Mouse (Mus musculus): ENCODE data around the gene Rnf135. TPM values are rescaled to one million over a fixed set of nuclear protein-coding genes. Genes with fewer than 3 reads are reported as not detected.
"Not testable (repeated sequence)": the region's sequence is repeated elsewhere in the genome, so short reads cannot be mapped to it uniquely, and the experiment has no call there.

Gene Rnf135
- total RNA-seq (2017): 7.3 and 13.8 TPM in 2 replicates

- peak; percentile 100 for ATAC-seq (replicated peaks in 1 of 2; ENCODE audit: insufficient read depth in 1 of 2, low FRiP score in 2 of 2, low TSS enrichment in 1 of 2, low read depth in 1 of 2, poor library complexity in 2 of 2, severe bottlenecking in 2 of 2)
Measured at GRCm38 (mm10) chr11:80183705-80184255, at the start of gene Rnf135. Gene Rnf135 (plus strand): TSS chr11:80183851.

GRCm38 (mm10) chr11:80134744-80135143 is 48.9 kb upstream of the Rnf135 start:
- no peak for ATAC-seq (replicated peaks in 1 of 2; ENCODE audit: insufficient read depth in 1 of 2, low FRiP score in 2 of 2, low TSS enrichment in 1 of 2, low read depth in 1 of 2, poor library complexity in 2 of 2, severe bottlenecking in 2 of 2)

- ATAC-seq (replicated peaks in 1 of 2; ENCODE audit: insufficient read depth in 1 of 2, low FRiP score in 2 of 2, low TSS enrichment in 1 of 2, low read depth in 1 of 2, poor library complexity in 2 of 2, severe bottlenecking in 2 of 2): no peak
Measured at GRCm38 (mm10) chr11:80135954-80136683, 47.5 kb upstream of the Rnf135 start.

GRCm38 (mm10) chr11:80136786-80137185 is 46.9 kb upstream of the Rnf135 start:
- ATAC-seq (replicated peaks in 1 of 2; ENCODE audit: insufficient read depth in 1 of 2, low FRiP score in 2 of 2, low TSS enrichment in 1 of 2, low read depth in 1 of 2, poor library complexity in 2 of 2, severe bottlenecking in 2 of 2): no peak

GRCm38 (mm10) chr11:80137773-80138172 is 45.9 kb upstream of the Rnf135 start:
- no peak for ATAC-seq (replicated peaks in 1 of 2; ENCODE audit: insufficient read depth in 1 of 2, low FRiP score in 2 of 2, low TSS enrichment in 1 of 2, low read depth in 1 of 2, poor library complexity in 2 of 2, severe bottlenecking in 2 of 2)

- peak; percentile 65 to 79 for ATAC-seq (replicated peaks in 1 of 2; ENCODE audit: insufficient read depth in 1 of 2, low FRiP score in 2 of 2, low TSS enrichment in 1 of 2, low read depth in 1 of 2, poor library complexity in 2 of 2, severe bottlenecking in 2 of 2)
Measured at GRCm38 (mm10) chr11:80141825-80142521, 41.7 kb upstream of the Rnf135 start, which contains the start of gene Tefm. Gene Tefm (minus strand): TSS chr11:80142175.

GRCm38 (mm10) chr11:80142872-80143271 is 40.8 kb upstream of the Rnf135 start:
- ATAC-seq (replicated peaks in 1 of 2; ENCODE audit: insufficient read depth in 1 of 2, low FRiP score in 2 of 2, low TSS enrichment in 1 of 2, low read depth in 1 of 2, poor library complexity in 2 of 2, severe bottlenecking in 2 of 2): no peak

- peak; percentile 84 to 89 for ATAC-seq (replicated peaks in 1 of 2; ENCODE audit: insufficient read depth in 1 of 2, low FRiP score in 2 of 2, low TSS enrichment in 1 of 2, low read depth in 1 of 2, poor library complexity in 2 of 2, severe bottlenecking in 2 of 2)
Measured at GRCm38 (mm10) chr11:80145787-80146275, 37.8 kb upstream of the Rnf135 start.

- no peak for ATAC-seq (replicated peaks in 1 of 2; ENCODE audit: insufficient read depth in 1 of 2, low FRiP score in 2 of 2, low TSS enrichment in 1 of 2, low read depth in 1 of 2, poor library complexity in 2 of 2, severe bottlenecking in 2 of 2)
Measured at GRCm38 (mm10) chr11:80147748-80148147, 35.9 kb upstream of the Rnf135 start.

- no peak for ATAC-seq (replicated peaks in 1 of 2; ENCODE audit: insufficient read depth in 1 of 2, low FRiP score in 2 of 2, low TSS enrichment in 1 of 2, low read depth in 1 of 2, poor library complexity in 2 of 2, severe bottlenecking in 2 of 2)
Measured at GRCm38 (mm10) chr11:80148313-80148712, 35.3 kb upstream of the Rnf135 start.

- not testable (repeated sequence) for ATAC-seq (replicated peaks in 1 of 2; ENCODE audit: insufficient read depth in 1 of 2, low FRiP score in 2 of 2, low TSS enrichment in 1 of 2, low read depth in 1 of 2, poor library complexity in 2 of 2, severe bottlenecking in 2 of 2)
Measured at GRCm38 (mm10) chr11:80148974-80149373, 34.7 kb upstream of the Rnf135 start.

GRCm38 (mm10) chr11:80149412-80150023 is 34.1 kb upstream of the Rnf135 start:
- ATAC-seq (replicated peaks in 1 of 2; ENCODE audit: insufficient read depth in 1 of 2, low FRiP score in 2 of 2, low TSS enrichment in 1 of 2, low read depth in 1 of 2, poor library complexity in 2 of 2, severe bottlenecking in 2 of 2): no peak

- no peak for ATAC-seq (replicated peaks in 1 of 2; ENCODE audit: insufficient read depth in 1 of 2, low FRiP score in 2 of 2, low TSS enrichment in 1 of 2, low read depth in 1 of 2, poor library complexity in 2 of 2, severe bottlenecking in 2 of 2)
Measured at GRCm38 (mm10) chr11:80150566-80150965, 33.1 kb upstream of the Rnf135 start.

GRCm38 (mm10) chr11:80151541-80151940 is 32.1 kb upstream of the Rnf135 start:
- no peak for ATAC-seq (replicated peaks in 1 of 2; ENCODE audit: insufficient read depth in 1 of 2, low FRiP score in 2 of 2, low TSS enrichment in 1 of 2, low read depth in 1 of 2, poor library complexity in 2 of 2, severe bottlenecking in 2 of 2)

- no peak for ATAC-seq (replicated peaks in 1 of 2; ENCODE audit: insufficient read depth in 1 of 2, low FRiP score in 2 of 2, low TSS enrichment in 1 of 2, low read depth in 1 of 2, poor library complexity in 2 of 2, severe bottlenecking in 2 of 2)
Measured at GRCm38 (mm10) chr11:80152376-80152775, 31.3 kb upstream of the Rnf135 start.

- peak; percentile 93 to 96 for ATAC-seq (replicated peaks in 1 of 2; ENCODE audit: insufficient read depth in 1 of 2, low FRiP score in 2 of 2, low TSS enrichment in 1 of 2, low read depth in 1 of 2, poor library complexity in 2 of 2, severe bottlenecking in 2 of 2)
Measured at GRCm38 (mm10) chr11:80153857-80154495, 29.7 kb upstream of the Rnf135 start, which contains the start of gene Adap2. Gene Adap2 (plus strand): TSS chr11:80154105.

GRCm38 (mm10) chr11:80154501-80154900 is 29.1 kb upstream of the Rnf135 start:
- no peak; a peak in 1 of 4 replicates for ATAC-seq (replicated peaks in 1 of 2; ENCODE audit: insufficient read depth in 1 of 2, low FRiP score in 2 of 2, low TSS enrichment in 1 of 2, low read depth in 1 of 2, poor library complexity in 2 of 2, severe bottlenecking in 2 of 2)

All from hematopoietic stem cell, adult 5-6 weeks (primary cell).